Mouse (Mus musculus) stomach, embryonic 15.5 days (tissue): Measurements from ENCODE around the gene Gm10260. TPM values are rescaled to one million over a fixed set of nuclear protein-coding genes. Genes with fewer than 3 reads are reported as not detected.

Experiments
- ATAC-seq: fragments of 200-750 bp; cut with Nextera tagmentation; 2 replicates; pipeline ENCODE4 v1.8.0; 2017; ENCODE audit warnings: low read depth, moderate number of reproducible peaks, moderate TSS enrichment; ENCODE audit not compliant: insufficient read depth, low FRiP score
- H3K27ac ChIP-seq: fragments of 300-500 bp; sonication (generic); 2 replicates; pipeline ENCODE4 v1.5.1; 2015; ENCODE audit warnings: mild to moderate bottlenecking, inconsistent platforms
- H3K27me3 ChIP-seq: fragments of 300-500 bp; sonication (generic); replicated peaks from 2 replicates; pipeline ENCODE4 v1.6.1; 2015; ENCODE audit warnings: inconsistent platforms
- H3K36me3 ChIP-seq: fragments of 300-500 bp; sonication (generic); 2 replicates; pipeline ENCODE4 v1.6.1; 2015; ENCODE audit warnings: inconsistent platforms
- H3K4me1 ChIP-seq: fragments of 300-500 bp; sonication (generic); 2 replicates; pipeline ENCODE4 v1.6.1; 2015; ENCODE audit warnings: inconsistent platforms
- H3K4me2 ChIP-seq: fragments of 300-500 bp; sonication (generic); 2 replicates; pipeline ENCODE4 v1.6.1; 2015; ENCODE audit warnings: mild to moderate bottlenecking, inconsistent platforms
- H3K4me3 ChIP-seq: fragments of 300-500 bp; sonication (generic); replicated peaks from 2 replicates; pipeline ENCODE4 v1.5.1; 2015; ENCODE audit warnings: inconsistent platforms
- H3K9ac ChIP-seq: fragments of 300-500 bp; sonication (generic); 2 replicates; pipeline ENCODE4 v1.6.1; 2015; ENCODE audit warnings: inconsistent platforms
- H3K9me3 ChIP-seq: fragments of 300-500 bp; sonication (generic); 2 replicates; pipeline ENCODE4 v1.6.1; 2016; ENCODE audit warnings: inconsistent platforms
- WGBS: fragments of 180-500 bp; shearing (Covaris S2); methylation state at CpG from one replicate; pipeline ENCODE4 v1.1.7; 2015; 5-methylcytosine and 5-hydroxymethylcytosine counted together
- polyA plus RNA-seq: library from polyadenylated mRNA; unstranded; fragments of >200 nt; fragmentation: Nextera tagmentation; extraction: Ambion mirVana; gene quantifications from 2 replicates; pipeline ENCODE4 v1.2.1, GENCODE M21; 2015

Gm10260 gene
- polyA plus RNA-seq, 1 experiment from 2014 or later, result 32.9 TPM

DNA sequence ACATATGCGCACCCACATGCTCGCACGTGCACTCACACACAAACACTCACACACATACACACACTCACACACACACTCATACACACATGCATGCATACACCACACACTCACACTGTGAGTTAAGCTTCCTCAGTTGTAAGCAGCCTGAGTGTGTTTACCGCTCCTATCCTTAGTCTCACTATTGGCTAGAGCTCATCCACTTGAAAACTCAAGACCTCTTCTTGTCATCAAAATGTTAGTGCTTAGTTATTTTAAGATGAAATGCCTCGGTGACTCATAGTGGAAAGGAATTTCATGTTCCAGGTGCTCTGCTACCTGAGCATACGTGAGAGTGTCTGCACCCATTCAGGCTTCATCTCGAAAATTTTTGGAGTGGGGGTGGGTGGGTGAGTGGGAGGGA is 21.2 kb upstream of the Gm10260 start:
- no peak overlapping the region for H3K4me2 ChIP-seq
- H3K4me1 ChIP-seq, result peaks cover 6% of the 10 kb centered on the region; the same call in 1 of the 2 replicates
- H3K27me3 ChIP-seq, result no peaks in the 10 kb centered on the region
- H3K9me3 ChIP-seq, result no peaks in the 10 kb centered on the region
- H3K4me3 ChIP-seq, result no peak overlapping the region
- ATAC-seq, result no peak
- H3K9ac ChIP-seq, result no peak overlapping the region
- 77% methylated on average over 7 of the region's 7 CpGs for WGBS
- no peaks in the 10 kb centered on the region for H3K36me3 ChIP-seq
- H3K27ac ChIP-seq, result no peak overlapping the region

DNA sequence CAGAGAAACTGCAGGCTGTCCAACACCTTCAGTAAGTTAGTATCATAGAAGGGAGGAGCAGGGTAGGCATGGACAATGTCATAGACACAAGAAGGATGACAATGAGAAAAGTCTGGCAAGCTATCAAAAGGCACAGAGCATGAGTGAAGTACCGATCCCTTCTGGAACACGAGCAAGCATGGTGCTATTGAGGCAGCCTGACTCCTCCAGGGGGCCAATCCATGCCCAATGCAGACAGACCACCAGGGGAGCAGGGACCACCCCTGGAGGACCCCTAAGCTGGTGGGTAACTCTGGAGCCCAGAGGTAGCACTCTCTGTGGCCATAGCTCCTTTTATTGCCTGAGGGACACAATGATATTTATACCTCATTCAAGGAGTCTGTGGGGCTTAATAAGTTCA is 20.1 kb upstream of the Gm10260 start:
- no peak overlapping the region for H3K9ac ChIP-seq
- peaks cover 6% of the 10 kb centered on the region; the same call in 1 of the 2 replicates for H3K4me1 ChIP-seq
- WGBS, result 38% methylated on average over 2 of the region's 2 CpGs
- H3K36me3 ChIP-seq, result no peaks in the 10 kb centered on the region
- no peak overlapping the region for H3K4me3 ChIP-seq
- peak overlapping the region; percentile 12; the same call in 1 of the 2 replicates for H3K27ac ChIP-seq
- H3K4me2 ChIP-seq, result no peak overlapping the region
- no peaks in the 10 kb centered on the region for H3K27me3 ChIP-seq
- no peak for ATAC-seq
- no peaks in the 10 kb centered on the region for H3K9me3 ChIP-seq

DNA sequence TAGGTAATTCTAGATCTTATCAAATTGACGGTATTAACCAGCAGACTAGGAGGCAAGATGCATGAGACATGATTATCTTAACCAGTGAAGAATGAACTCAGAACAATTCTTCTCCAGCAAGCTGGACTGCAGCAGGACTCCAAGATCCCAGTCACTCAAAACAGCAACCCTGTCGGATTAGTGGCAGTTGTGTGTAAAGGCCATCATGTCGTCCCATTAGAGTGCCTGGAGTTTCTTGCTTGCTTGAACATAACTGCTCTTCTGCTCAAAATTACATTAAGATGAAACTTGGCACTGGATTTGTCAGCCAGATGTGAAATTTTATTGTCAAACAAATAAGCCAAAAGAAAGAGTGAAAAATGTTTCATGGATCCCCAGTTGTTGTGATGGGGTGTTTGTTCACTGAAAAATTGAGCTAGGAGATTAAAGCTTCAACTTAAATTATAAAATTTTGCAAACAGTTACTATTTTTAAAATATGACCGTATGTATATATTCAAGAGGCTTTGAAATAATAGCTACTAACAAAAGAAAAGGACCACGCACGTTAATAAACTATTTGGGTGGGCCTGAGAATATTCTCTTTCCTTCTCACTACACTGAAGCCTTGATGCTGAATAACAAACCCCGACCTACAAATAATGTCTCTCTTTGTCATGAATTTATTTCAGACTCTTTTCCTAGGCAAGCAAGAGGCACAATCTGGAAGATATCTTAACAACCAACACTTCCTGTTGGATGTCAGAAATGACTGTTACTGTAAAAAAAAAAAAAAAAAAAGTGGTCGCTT is 19.4 kb upstream of the Gm10260 start:
- H3K9ac ChIP-seq, result no peak overlapping the region
- ATAC-seq, result 0 out of 2 replicates have a peak, but pooled peaks have one; percentile 7
- H3K4me1 ChIP-seq, result peaks cover 9% of the 10 kb centered on the region
- H3K27ac ChIP-seq, result peak overlapping the region; percentile 38; the same call in 1 of the 2 replicates
- H3K36me3 ChIP-seq, result no peaks in the 10 kb centered on the region
- no peaks in the 10 kb centered on the region for H3K27me3 ChIP-seq
- no peaks in the 10 kb centered on the region for H3K9me3 ChIP-seq
- H3K4me2 ChIP-seq, result no peak overlapping the region
- WGBS, result 42% methylated on average over 8 of the region's 8 CpGs
- H3K4me3 ChIP-seq, result no peak overlapping the region

DNA sequence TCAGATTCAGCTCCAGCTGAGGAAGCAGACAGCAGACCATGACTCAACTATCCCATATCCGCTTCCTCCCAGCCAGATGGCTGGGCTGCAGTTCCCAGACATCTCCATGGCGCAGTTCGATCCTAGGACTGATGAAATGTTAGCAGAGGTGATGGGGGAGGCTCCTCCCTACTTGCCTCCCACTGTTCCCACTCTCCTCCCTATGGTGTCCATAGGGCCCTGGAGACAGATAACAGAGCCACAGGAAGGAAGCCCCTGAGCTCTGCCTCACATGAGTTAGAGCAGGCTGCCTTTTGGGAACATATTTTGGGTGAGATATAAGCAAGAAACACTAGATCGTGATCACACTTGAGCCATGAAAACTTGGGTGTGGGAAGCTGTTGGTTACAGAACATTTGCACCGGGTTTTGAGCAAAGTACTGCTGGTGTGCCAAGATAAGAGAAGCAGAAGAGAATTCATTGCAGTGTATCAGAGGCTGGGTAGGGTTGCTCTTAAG is 18.3 kb upstream of the Gm10260 start:
- WGBS, result 74% methylated on average over 5 of the region's 5 CpGs
- peak; percentile 81; the same call in 1 of the 2 replicates for ATAC-seq
- H3K4me2 ChIP-seq, result no peak overlapping the region
- peaks cover 9% of the 10 kb centered on the region for H3K4me1 ChIP-seq
- H3K27ac ChIP-seq, result 0 out of 2 replicates have a peak overlapping the region, but pooled peaks have one; percentile 38
- no peaks in the 10 kb centered on the region for H3K36me3 ChIP-seq
- H3K9ac ChIP-seq, result no peak overlapping the region
- no peaks in the 10 kb centered on the region for H3K27me3 ChIP-seq
- H3K9me3 ChIP-seq, result no peaks in the 10 kb centered on the region
- H3K4me3 ChIP-seq, result no peak overlapping the region

DNA sequence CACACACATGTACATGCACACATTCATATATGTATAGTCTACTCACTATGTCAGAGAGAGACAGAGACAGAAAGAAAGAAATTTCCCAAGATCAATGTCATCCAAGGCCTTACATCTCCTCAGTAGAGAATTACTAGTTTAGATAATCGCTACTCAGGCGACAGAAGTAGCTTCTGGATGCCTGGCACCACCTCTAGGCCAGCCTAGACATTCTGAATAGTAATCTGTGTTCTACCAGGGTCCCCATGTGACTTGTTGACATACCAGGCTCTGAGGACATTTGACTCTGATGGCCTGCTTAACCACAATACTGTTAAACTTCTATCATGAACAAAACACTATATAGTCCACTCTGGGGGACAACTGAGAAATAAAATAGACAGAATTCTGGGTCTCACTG is 17.2 kb upstream of the Gm10260 start:
- no peak for ATAC-seq
- Histone ChIP-seq H3K27me3 (no peaks in the 10 kb centered on the region), H3K4me2 (no peak overlapping the region), H3K36me3 (no peaks in the 10 kb centered on the region), H3K9ac (no peak overlapping the region), H3K27ac (peak overlapping the region; percentile 5; the same call in 1 of the 2 replicates), H3K4me3 (no peak overlapping the region), H3K9me3 (no peaks in the 10 kb centered on the region), H3K4me1 (peaks cover 9% of the 10 kb centered on the region)
- 76% methylated on average over 2 of the region's 2 CpGs for WGBS

DNA sequence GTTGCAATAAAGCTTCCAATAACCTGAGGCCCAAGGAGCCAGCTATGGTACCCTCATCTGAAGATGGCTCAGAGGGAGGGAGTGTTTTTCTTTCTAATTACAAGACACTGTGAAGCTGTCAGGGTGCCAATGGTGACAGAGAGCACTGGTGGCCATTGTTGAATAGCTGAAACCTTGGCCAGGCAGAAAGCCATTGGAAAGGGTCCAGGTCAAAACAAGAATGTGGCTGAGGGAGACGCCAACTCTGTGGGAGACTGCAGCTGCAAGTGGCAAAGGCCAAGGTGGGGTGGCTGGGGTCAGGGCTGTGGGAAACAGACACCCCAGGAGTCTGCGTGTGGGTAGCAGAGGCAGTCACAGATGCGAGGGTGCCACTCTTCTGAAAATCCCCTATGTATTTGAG is 16.3 kb upstream of the Gm10260 start:
- Histone ChIP-seq H3K9me3 (no peaks in the 10 kb centered on the region), H3K27me3 (no peaks in the 10 kb centered on the region), H3K4me3 (no peak overlapping the region), H3K36me3 (no peaks in the 10 kb centered on the region), H3K4me1 (peaks cover 9% of the 10 kb centered on the region), H3K9ac (no peak overlapping the region), H3K4me2 (no peak overlapping the region), H3K27ac (no peak overlapping the region)
- ATAC-seq, result no peak
- 59% methylated on average over 3 of the region's 3 CpGs for WGBS

DNA sequence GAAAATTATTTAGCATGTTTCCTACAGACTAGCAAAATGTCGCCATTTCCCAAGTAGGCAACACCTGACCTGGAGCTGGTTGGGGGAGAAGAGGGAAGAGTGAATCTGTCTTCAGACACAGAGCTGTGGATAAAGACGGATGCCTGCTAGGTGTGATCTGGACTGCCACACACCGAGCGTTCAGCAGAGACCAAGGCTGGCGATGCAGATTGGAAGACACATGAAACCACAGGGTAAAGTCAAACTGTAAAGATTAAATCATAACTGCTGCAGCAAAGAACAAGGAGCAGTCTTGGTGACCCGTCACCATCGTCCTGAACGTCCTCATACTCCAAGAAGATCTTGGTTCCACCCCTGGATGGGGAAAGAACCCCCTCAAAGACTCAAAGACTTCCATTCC is 15.5 kb upstream of the Gm10260 start:
- WGBS, result 91% methylated on average over 8 of the region's 8 CpGs
- Histone ChIP-seq H3K9ac (no peak overlapping the region), H3K27ac (no peak overlapping the region), H3K4me1 (peaks cover 9% of the 10 kb centered on the region), H3K9me3 (no peaks in the 10 kb centered on the region), H3K36me3 (no peaks in the 10 kb centered on the region), H3K4me2 (no peak overlapping the region), H3K27me3 (no peaks in the 10 kb centered on the region), H3K4me3 (no peak overlapping the region)
- no peak for ATAC-seq

DNA sequence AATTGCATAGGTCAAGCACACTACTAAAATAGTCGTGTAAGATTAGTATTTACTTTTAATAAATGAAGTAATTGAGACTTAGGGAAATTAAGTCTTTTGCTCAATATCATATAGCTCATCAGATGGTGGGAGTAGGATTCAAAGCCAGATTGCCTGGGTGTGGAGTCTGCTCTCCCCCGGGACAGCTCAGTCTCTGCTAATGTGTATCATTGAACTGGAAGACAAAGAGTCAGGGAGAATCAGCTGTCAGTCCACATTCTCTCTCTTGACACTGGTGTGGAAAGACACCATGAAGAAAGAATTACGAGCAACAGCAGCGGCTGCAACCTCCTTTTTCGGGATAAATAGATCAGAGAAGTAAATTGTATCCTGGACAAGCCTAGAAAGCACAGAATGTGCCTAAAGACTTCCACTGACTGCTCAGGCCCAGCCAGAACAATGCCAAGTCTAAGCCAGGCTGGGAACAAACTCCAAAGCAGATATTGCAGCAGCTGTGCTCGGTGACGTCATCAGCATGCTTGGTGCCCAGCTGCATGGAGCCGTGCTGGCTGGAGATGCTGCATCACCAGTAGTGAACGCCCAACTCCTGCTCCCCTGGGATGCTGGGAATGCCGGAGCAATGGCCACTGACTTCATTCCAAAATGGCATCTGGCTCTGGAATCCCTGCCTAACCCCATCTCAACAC is 14.5 kb upstream of the Gm10260 start:
- no peaks in the 10 kb centered on the region for H3K27me3 ChIP-seq
- WGBS, result 74% methylated on average over 10 of the region's 10 CpGs
- no peak overlapping the region for H3K4me3 ChIP-seq
- H3K4me1 ChIP-seq, result peaks cover 9% of the 10 kb centered on the region
- 0 out of 2 replicates have a peak overlapping the region, but pooled peaks have one; percentile 16 for H3K27ac ChIP-seq
- H3K9me3 ChIP-seq, result no peaks in the 10 kb centered on the region
- no peak for ATAC-seq
- H3K4me2 ChIP-seq, result no peak overlapping the region
- H3K36me3 ChIP-seq, result no peaks in the 10 kb centered on the region
- H3K9ac ChIP-seq, result no peak overlapping the region

DNA sequence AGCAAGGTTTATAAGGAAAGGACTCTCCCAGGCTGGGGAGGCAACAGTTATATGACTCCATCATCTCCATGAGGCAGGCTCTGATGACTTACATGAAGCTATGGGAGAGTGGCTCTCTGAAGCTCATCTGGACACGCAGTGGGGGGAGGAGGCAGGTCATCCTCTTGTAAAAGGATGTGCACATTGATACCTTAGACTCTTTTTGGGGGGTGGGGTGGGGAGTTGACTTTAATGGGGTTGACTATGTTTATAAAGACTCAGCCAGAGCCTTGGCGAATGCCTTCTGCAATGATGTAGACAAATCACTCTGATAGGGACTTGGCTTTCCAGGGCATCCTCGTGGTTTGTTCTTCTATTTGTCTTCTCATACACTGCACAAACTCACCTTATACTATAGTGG is 8.8 kb upstream of the Gm10260 start:
- Histone ChIP-seq H3K27me3 (no peaks in the 10 kb centered on the region), H3K4me3 (no peak overlapping the region), H3K4me1 (0 out of 2 replicates have a peak, but pooled peaks cover under 1% of the 10 kb centered on the region), H3K36me3 (no peaks in the 10 kb centered on the region), H3K9me3 (no peaks in the 10 kb centered on the region), H3K4me2 (no peak overlapping the region), H3K27ac (no peak overlapping the region), H3K9ac (no peak overlapping the region)
- 69% methylated on average over 3 of the region's 3 CpGs for WGBS
- no peak for ATAC-seq

DNA sequence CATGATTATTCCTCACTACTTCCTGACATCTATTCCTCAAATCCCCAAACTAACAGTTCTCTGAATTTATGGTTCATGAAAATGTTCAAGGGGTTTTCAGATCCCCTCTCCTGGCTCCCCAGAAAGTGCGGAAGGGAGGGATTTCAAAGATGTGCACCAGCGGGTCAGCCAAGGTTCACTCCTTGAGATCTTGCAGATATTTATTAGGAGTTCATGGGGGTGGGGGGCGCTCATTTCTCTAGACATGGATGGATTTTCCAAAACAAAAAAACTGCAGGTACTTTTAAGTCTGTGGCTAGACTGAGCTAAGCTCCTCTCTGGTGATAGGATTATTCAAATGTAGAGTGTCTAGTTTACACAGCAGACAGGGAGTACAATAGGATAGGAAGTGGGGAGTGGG is 8.4 kb upstream of the Gm10260 start:
- Histone ChIP-seq H3K4me1 (0 out of 2 replicates have a peak, but pooled peaks cover 4% of the 10 kb centered on the region), H3K4me2 (no peak overlapping the region), H3K4me3 (no peak overlapping the region), H3K27ac (peak overlapping the region; percentile 55; the same call in 1 of the 2 replicates), H3K27me3 (no peaks in the 10 kb centered on the region), H3K9me3 (no peaks in the 10 kb centered on the region), H3K36me3 (no peaks in the 10 kb centered on the region), H3K9ac (no peak overlapping the region)
- whole genome bisulfite sequencing, result 54% methylated on average over 3 of the region's 3 CpGs
- peak; percentile 27; the same call in 1 of the 2 replicates for ATAC-seq

DNA sequence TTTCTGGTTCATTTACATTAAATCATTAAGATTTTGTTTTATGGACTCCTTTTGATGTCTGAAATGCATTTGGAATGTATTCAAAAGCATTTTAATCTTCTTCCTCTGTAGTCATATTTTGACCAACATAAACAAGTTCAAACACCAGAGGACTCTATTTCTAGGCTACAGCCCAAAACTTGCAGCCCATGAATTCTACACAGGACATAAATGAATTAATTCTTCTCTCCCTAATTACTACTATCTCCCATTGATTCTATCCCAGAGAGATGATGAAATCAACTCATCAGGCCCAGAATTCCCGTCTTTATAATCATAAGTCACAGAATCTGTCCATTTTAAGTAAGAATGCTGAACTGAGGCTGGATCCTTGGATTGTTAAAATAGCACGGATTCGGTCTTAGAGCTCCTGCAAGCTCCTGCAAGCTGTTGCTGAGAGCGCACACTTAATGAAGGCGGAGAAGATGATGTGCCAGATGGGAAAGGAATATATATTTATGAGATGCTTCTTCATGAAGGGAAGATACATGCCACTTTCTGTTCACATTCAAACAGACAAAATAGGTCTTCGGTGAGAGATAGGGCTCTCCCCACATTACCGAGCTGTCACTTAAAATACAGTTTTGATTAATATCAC is 7.7 kb upstream of the Gm10260 start:
- no peak overlapping the region for H3K9ac ChIP-seq
- H3K4me3 ChIP-seq, result no peak overlapping the region
- WGBS, result 67% methylated on average over 7 of the region's 7 CpGs
- no peak overlapping the region for H3K4me2 ChIP-seq
- H3K9me3 ChIP-seq, result no peaks in the 10 kb centered on the region
- 0 out of 2 replicates have a peak, but pooled peaks cover 6% of the 10 kb centered on the region for H3K4me1 ChIP-seq
- peak overlapping the region; percentile 55 for H3K27ac ChIP-seq
- no peaks in the 10 kb centered on the region for H3K27me3 ChIP-seq
- no peak for ATAC-seq
- H3K36me3 ChIP-seq, result no peaks in the 10 kb centered on the region
